Mouse (Mus musculus) CH12.LX (cell line): ENCODE data around the gene Tet2. TPM values are rescaled to one million over a fixed set of nuclear protein-coding genes. Genes with fewer than 3 reads are reported as not detected.

Experiments used
- DNase-seq: peaks from one replicate; pipeline ENCODE4 v3.0.0-alpha.2; 2013; ENCODE audit errors: extremely low read depth
- H3K27ac ChIP-seq: 2 replicates; pipeline ENCODE4 v1.5.1; 2012; ENCODE audit warnings: low read depth, mild to moderate bottlenecking, control low read depth, moderate library complexity; ENCODE audit not compliant: insufficient read depth
- H3K27me3 ChIP-seq: replicated peaks from 2 replicates; pipeline ENCODE3; 2012; ENCODE audit warnings: inconsistent platforms
- H3K36me3 ChIP-seq, 2 experiments: replicated peaks in 1 of 2; 2 replicates each; pipeline versions ENCODE3 to v1.6.1; 2012; ENCODE audit warnings: inconsistent platforms in 1 of 2, low read length in 1 of 2, mild to moderate bottlenecking in 1 of 2, mixed read lengths in 1 of 2, moderate library complexity in 1 of 2; ENCODE audit not compliant: control insufficient read depth in 1 of 2, insufficient read depth in 1 of 2
- H3K4me1 ChIP-seq, 2 experiments: 2 replicates each; pipeline ENCODE4 v1.6.1; 2012; ENCODE audit warnings: inconsistent platforms in 1 of 2, moderate library complexity in 1 of 2; ENCODE audit not compliant: insufficient read depth in 2 of 2, control insufficient read depth in 1 of 2
- H3K4me2 ChIP-seq: 2 replicates; pipeline ENCODE4 v1.6.1; 2012; ENCODE audit warnings: low read depth, mild to moderate bottlenecking, control low read depth; ENCODE audit not compliant: poor library complexity, insufficient read depth, severe bottlenecking
- H3K4me3 ChIP-seq, 3 experiments: fragments of 150-350 bp in 1 of 3; sonication (generic) in 1 of 3; replicated peaks in 1 of 3; 2 replicates each; pipeline versions ENCODE3 to v1.5.1; 2011 to 2012; ENCODE audit warnings: low read depth in 2 of 3, low read length in 2 of 3, mild to moderate bottlenecking in 2 of 3, moderate library complexity in 2 of 3, control low read depth in 1 of 3, improper control_type of control experiment in 1 of 3, inconsistent platforms in 1 of 3, mixed read lengths in 1 of 3; ENCODE audit not compliant: poor library complexity in 1 of 3
- H3K79me2 ChIP-seq: replicated peaks from 2 replicates; pipeline ENCODE4 v1.6.1; 2012; ENCODE audit warnings: mild to moderate bottlenecking, moderate library complexity; ENCODE audit not compliant: control insufficient read depth, poor library complexity, insufficient read depth, severe bottlenecking; ENCODE audit errors: extremely low read depth
- H3K9ac ChIP-seq: 2 replicates; pipeline ENCODE4 v1.6.1; 2012; ENCODE audit warnings: low read depth, mild to moderate bottlenecking, control low read depth, moderate library complexity; ENCODE audit not compliant: insufficient read depth
- H3K9me3 ChIP-seq: replicated peaks from 2 replicates; pipeline ENCODE3; 2012; ENCODE audit warnings: low read length, inconsistent platforms, mixed read lengths
- CHD2 ChIP-seq: IDR thresholded peaks from 2 replicates; pipeline ENCODE4 v1.6.1; 2011; ENCODE audit warnings: low read length, improper control_type of control experiment
- CTCF ChIP-seq, 2 experiments: IDR thresholded peaks in 1 of 2; conservative IDR thresholded peaks in 1 of 2; 2 replicates each; pipeline ENCODE4 v1.5.1; 2011 to 2012; ENCODE audit warnings: low read depth in 2 of 2, low read length in 2 of 2, improper control_type of control experiment in 1 of 2, inconsistent platforms in 1 of 2, mild to moderate bottlenecking in 1 of 2, moderate library complexity in 1 of 2
- ETS1 ChIP-seq: conservative IDR thresholded peaks from 2 replicates; pipeline ENCODE4 v1.6.1; 2012; ENCODE audit warnings: low read depth, mild to moderate bottlenecking, inconsistent platforms, low read length, improper control_type of control experiment, moderate library complexity
- GABPA ChIP-seq: IDR thresholded peaks from 2 replicates; pipeline ENCODE4 v1.6.1; 2012; ENCODE audit warnings: low read depth, low read length, improper control_type of control experiment, inconsistent platforms; ENCODE audit not compliant: insufficient replicate concordance
- IRF4 ChIP-seq: IDR thresholded peaks from 2 replicates; pipeline ENCODE4 v1.6.1; 2014; ENCODE audit warnings: low read depth, mild to moderate bottlenecking, inconsistent platforms, low read length, improper control_type of control experiment
- NELFE ChIP-seq: IDR thresholded peaks from 2 replicates; pipeline ENCODE4 v1.6.1; 2011; ENCODE audit warnings: low read depth, low read length, improper control_type of control experiment
- NRF1 ChIP-seq: IDR thresholded peaks from 2 replicates; pipeline ENCODE4 v1.6.1; 2014; ENCODE audit warnings: low read depth, mild to moderate bottlenecking, inconsistent platforms, low read length, improper control_type of control experiment, moderate library complexity
- POLR2AphosphoS2 ChIP-seq: IDR thresholded peaks from 2 replicates; pipeline ENCODE4 v1.6.1; 2011; ENCODE audit warnings: low read depth, low read length, improper control_type of control experiment
- RAD21 ChIP-seq: IDR thresholded peaks from 2 replicates; pipeline ENCODE4 v1.6.1; 2011; ENCODE audit warnings: low read depth, mild to moderate bottlenecking, low read length, improper control_type of control experiment, moderate library complexity
- TBP ChIP-seq: conservative IDR thresholded peaks from 2 replicates; pipeline ENCODE4 v1.6.1; 2011; ENCODE audit warnings: low read depth, low read length, improper control_type of control experiment
- ZMIZ1 ChIP-seq: IDR thresholded peaks from 2 replicates; pipeline ENCODE4 v1.6.1; 2012; ENCODE audit warnings: low read depth, mild to moderate bottlenecking, inconsistent platforms, low read length, improper control_type of control experiment
- dilution Hi-C: fragments of 300-500 bp; cut with MboI; formaldehyde crosslinking; loops from 2 replicates; pipeline ENCODE4 v1.14.3; 2020; ENCODE audit warnings: low sequenced_read_pairs; ENCODE audit not compliant: extremely low pct_unique_long_range_greater_than_20kb, extremely low pct_ligation_motif_present
- in situ Hi-C: fragments of 300-500 bp; cut with MboI; formaldehyde crosslinking; loops from 3 replicates; pipeline ENCODE4 v1.14.3; 2019; ENCODE audit warnings: low sequenced_read_pairs, low pct_ligation_motif_present, low pct_unique_long_range_greater_than_20kb, mixed read lengths
- polyA plus RNA-seq: library from polyadenylated mRNA; unstranded; fragments of >175 nt; gene quantifications from 2 replicates; pipeline ENCODE4 v1.2.1, GENCODE M21; 2012; ENCODE audit warnings: low read depth; ENCODE audit not compliant: insufficient read length
- total RNA-seq, 2 experiments: library from RNA; depleted of rRNA; stranded (reverse); fragments of 300-350 nt in 1 of 2; fragments of >200 nt in 1 of 2; gene quantifications; 2 replicates each; pipeline ENCODE4 v1.2.3; 2012 to 2014

Tet2 gene
- total and polyA plus RNA-seq, 3 experiments, result 38.5 to 78.5 (median 51.3) TPM

DNA sequence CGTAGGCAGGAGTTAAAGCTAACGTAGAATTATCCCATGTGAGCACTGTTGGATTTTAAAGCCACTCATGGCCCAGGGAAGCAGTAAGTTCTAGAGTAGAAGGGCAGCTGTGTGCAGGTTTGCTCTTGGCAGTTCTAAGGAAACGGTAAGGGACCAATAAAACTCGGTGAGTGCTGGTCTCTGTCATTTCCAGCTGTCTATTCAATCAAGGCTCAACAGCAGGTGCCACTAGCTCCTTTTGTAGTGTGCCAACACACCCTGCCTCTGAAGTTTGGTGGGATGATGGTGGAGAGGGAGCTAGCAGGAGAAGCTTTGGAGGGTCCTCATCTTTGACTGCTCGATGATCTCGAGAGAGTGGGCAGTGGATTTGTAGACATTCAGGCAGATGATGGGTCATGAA, 82.5 kb downstream of the Tet2 start:
- H3K27ac ChIP-seq, result no peak overlapping the region
- H3K9ac ChIP-seq, result no peak overlapping the region
- H3K36me3 ChIP-seq, result peaks cover 47 to 65% of the 10 kb centered on the region in 2 experiments
- H3K27me3 ChIP-seq, result no peaks in the 10 kb centered on the region
- in situ Hi-C loops, result no loop called here
- no peak overlapping the region for H3K4me2 ChIP-seq
- H3K4me3 ChIP-seq, result no peak overlapping the region
- H3K9me3 ChIP-seq, result no peaks in the 10 kb centered on the region
- H3K4me1 ChIP-seq, result peaks cover 3 to 4% of the 10 kb centered on the region in 2 experiments; a peak in 3 of 4 replicates
- H3K79me2 ChIP-seq, result no peaks in the 10 kb centered on the region
- DNase-seq, result no peak
- TF ChIP-seq ZMIZ1 (0 out of 2 replicates have a peak, but pooled peaks have one; percentile 9), GABPA (no peak), POLR2AphosphoS2 (0 out of 2 replicates have a peak, but pooled peaks have one; percentile 45)
- dilution Hi-C loops, result no loop called here

- H3K4me2 ChIP-seq, result no peak overlapping the region
- dilution Hi-C loops (no loop called here), in situ Hi-C loops (no loop called here)
- no peaks in the 10 kb centered on the region for H3K9me3 ChIP-seq
- no peaks in the 10 kb centered on the region for H3K79me2 ChIP-seq
- H3K9ac ChIP-seq, result no peak overlapping the region
- H3K27me3 ChIP-seq, result no peaks in the 10 kb centered on the region
- no peak overlapping the region for H3K27ac ChIP-seq
- peaks cover under 1 to 3% of the 10 kb centered on the region in 2 experiments; a peak in 2 of 4 replicates for H3K4me1 ChIP-seq
- H3K4me3 ChIP-seq, result no peak overlapping the region
- H3K36me3 ChIP-seq, result peaks cover 42 to 60% of the 10 kb centered on the region in 2 experiments
- DNase-seq, result no peak
- TF ChIP-seq IRF4, result no peak
- TF ChIP-seq POLR2AphosphoS2, result peak; percentile 61
- TF ChIP-seq RAD21, result no peak
These were observed 82.9 kb downstream of the Tet2 start for GRCm38 (mm10) chr3:133462059-133462458.

DNA sequence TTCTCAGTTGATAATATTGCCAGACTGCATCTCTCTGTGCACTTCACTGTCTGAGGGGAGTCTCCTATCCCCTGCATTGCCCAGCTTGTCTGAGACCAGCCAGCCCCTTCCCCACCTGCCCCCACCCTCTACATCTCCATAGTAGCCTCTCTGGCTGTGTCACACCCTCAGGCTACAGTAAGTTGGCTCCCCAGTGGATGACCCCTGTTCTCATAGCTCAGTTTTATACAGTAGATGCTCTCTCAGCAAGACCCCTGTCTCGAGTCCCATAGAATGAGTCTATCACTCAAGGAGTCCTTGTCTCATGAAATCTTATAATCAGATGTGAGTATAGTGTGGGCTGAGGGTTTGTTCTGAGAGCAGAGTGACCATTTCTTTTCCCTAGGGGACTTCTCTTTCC, 85.8 kb downstream of the Tet2 start:
- dilution Hi-C loops (no loop called here), in situ Hi-C loops (no loop called here)
- peaks cover 25 to 35% of the 10 kb centered on the region in 2 experiments for H3K36me3 ChIP-seq
- no peaks in the 10 kb centered on the region for H3K9me3 ChIP-seq
- DNase-seq, result no peak
- H3K27me3 ChIP-seq, result no peaks in the 10 kb centered on the region
- H3K9ac ChIP-seq, result no peak overlapping the region
- H3K79me2 ChIP-seq, result no peaks in the 10 kb centered on the region
- no peak for TF ChIP-seq CTCF (conservative IDR thresholded peaks at IDR 0.05 in 1 of 2, IDR thresholded peaks at IDR 0.05 in 1 of 2; ENCODE audit: low read depth in 2 of 2, low read length in 2 of 2)
- peak; percentile 87 for TF ChIP-seq POLR2AphosphoS2
- peak; percentile 32; the same call in 1 of the 2 replicates for TF ChIP-seq CHD2
- TF ChIP-seq NELFE, result no peak
- TF ChIP-seq NRF1, result no peak
- TF ChIP-seq TBP, result no peak
- no peak for TF ChIP-seq ETS1
- TF ChIP-seq ZMIZ1, result 0 out of 2 replicates have a peak, but pooled peaks have one; percentile 21
- H3K4me1 ChIP-seq, result peaks cover 0 to 3% of the 10 kb centered on the region in 2 experiments; a peak in 1 of 4 replicates
- no peak overlapping the region for H3K4me2 ChIP-seq
- no peak overlapping the region for H3K27ac ChIP-seq
- no peak overlapping the region for H3K4me3 ChIP-seq
